Mouse (Mus musculus): ENCODE data around the gene Sin3a. TPM values are rescaled to one million over a fixed set of nuclear protein-coding genes. Genes with fewer than 3 reads are reported as not detected.
A peak's percentile ranks its signal among the peaks of the same experiment; 100 is the strongest.

The Sin3a gene
- polyA plus RNA-seq (2012; rRNA removed): 20.5 and 21.6 TPM in 2 replicates
- 14.9 and 16.9 TPM in 2 replicates for polyA plus RNA-seq (2014; fragmentation: Nextera tagmentation; extraction: Ambion mirVana)

DNA sequence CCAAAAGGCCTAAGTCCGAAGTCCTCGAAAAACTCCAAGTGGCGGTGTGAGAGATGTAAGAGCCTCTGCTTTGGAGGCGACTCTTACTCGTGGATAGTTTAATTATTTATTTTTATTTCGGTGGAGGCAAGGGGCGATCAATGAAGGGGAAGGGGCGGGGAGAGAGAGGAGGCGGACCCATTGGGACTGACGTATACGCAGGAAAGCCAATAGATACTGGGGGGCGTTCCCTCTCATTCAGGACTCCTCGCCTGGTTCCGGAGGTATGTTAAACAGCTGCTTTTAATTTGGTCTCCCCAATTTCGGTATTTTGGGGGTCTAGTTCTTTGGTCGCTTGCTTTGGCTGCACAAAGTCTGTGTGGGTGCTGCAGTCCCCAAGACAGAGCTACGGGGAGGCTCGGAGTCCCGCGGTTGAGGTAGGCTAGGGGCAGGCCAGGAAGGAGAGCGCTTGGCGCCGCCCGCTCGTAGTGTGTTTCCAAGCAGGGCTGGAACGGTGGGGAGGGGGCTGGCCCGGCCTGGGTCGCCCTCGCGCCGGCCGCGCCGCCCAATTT is at the start of gene Sin3a:
Sin3a (plus strand) TSS at position 240 of the 551 bp plus-strand sequence.
- Histone ChIP-seq H3K9ac (replicated peaks) (peak within 1 kb of the TSS; percentile 94), H3K36me3 (replicated peaks; ENCODE audit: control insufficient read depth, insufficient read depth, low read depth) (no peaks in the 10 kb centered on the region), H3K27ac (peak within 1 kb of the TSS; percentile 98), H3K9me3 (ENCODE audit: control insufficient read depth, low read length) (no peaks in the 10 kb centered on the region), H3K4me3 (ENCODE audit: insufficient read depth in 1 of 2, low read depth in 2 of 2, low read length in 2 of 2) (peak within 1 kb of the TSS; percentile 92 to 94), H3K27me3 (ENCODE audit: control insufficient read depth, insufficient read depth, low read length) (no peaks in the 10 kb centered on the region), H3K4me2 (ENCODE audit: low read depth) (peak within 1 kb of the TSS; percentile 97), H3K4me1 (replicated peaks; ENCODE audit: control insufficient read depth in 2 of 2, insufficient read depth in 2 of 2, low read length in 1 of 2) (peaks cover 23 to 32% of the 10 kb centered on the region in 2 experiments)
- WGBS (ENCODE audit: insufficient replicate concordance): under 1% methylated on average over 34 of the region's 34 CpGs
- DNase-seq (ENCODE audit: low read depth in 3 of 3, low spot score in 3 of 3) (peak; percentile 71 to 73 (median 72)), ATAC-seq (ENCODE audit: insufficient read depth) (no peak)
- no peak for TF ChIP-seq EP300 (IDR thresholded peaks at IDR 0.05; ENCODE audit: low read depth)
- TF ChIP-seq CTCF (IDR thresholded peaks at IDR 0.05; ENCODE audit: low read depth): no peak

DNA sequence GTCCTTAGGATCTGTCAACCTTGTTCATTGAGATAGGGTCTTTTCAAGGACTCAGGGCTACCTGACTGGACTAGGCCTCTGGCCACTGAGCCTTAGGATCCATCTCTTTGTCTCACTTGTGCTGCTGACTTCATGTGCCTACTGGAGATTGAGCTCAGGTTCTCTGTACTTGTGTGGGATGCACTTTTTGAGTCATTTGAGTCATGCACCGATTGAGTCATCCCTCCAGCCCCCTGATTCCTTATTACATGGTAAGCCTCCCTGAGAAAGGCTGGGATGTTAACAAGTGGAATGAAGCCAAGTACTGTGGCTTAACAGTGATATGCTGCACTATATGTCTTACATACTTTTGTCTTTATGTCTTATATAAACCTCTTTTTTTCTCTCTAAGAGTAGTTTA is 40.1 kb upstream of the Sin3a start:
- Histone ChIP-seq H3K9me3 (ENCODE audit: control insufficient read depth, low read length) (no peaks in the 10 kb centered on the region), H3K27me3 (ENCODE audit: control insufficient read depth, insufficient read depth, low read length) (no peaks in the 10 kb centered on the region), H3K4me1 (replicated peaks; ENCODE audit: control insufficient read depth in 2 of 2, insufficient read depth in 2 of 2, low read length in 1 of 2) (no peaks in the 10 kb centered on the region), H3K36me3 (replicated peaks; ENCODE audit: control insufficient read depth, insufficient read depth, low read depth) (peaks cover 3% of the 10 kb centered on the region), H3K27ac (no peak overlapping the region), H3K4me2 (ENCODE audit: low read depth) (no peak overlapping the region), H3K4me3 (ENCODE audit: insufficient read depth in 1 of 2, low read depth in 2 of 2, low read length in 2 of 2) (no peak overlapping the region), H3K9ac (replicated peaks) (no peak overlapping the region)
- WGBS (ENCODE audit: insufficient replicate concordance): 83% methylated on average over 1 of the region's 1 CpGs
- TF ChIP-seq EP300 (IDR thresholded peaks at IDR 0.05; ENCODE audit: low read depth) (no peak), CTCF (IDR thresholded peaks at IDR 0.05; ENCODE audit: low read depth) (no peak)
- DNase-seq (ENCODE audit: low read depth in 3 of 3, low spot score in 3 of 3) (no peak), ATAC-seq (ENCODE audit: insufficient read depth) (no peak)

DNA sequence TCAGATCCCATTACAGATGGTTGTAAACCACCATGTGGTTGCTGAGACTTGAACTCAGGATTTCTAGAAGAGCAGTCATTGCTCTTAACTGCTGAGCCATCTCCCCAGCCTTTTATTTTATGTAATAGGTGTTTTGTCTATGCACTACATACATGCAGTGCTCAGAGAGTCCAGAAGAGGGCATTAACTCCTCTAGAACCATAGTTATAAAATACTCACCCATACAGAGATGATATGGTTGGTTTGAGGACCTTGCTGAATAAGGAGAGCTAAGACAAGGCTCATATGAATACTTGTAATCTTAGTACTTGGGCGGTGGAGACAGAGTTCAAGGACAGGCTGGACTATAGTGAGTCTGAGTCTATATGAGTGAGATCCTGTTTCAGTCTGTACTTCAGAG is 15.6 kb upstream of the Sin3a start:
- TF ChIP-seq CTCF (IDR thresholded peaks at IDR 0.05; ENCODE audit: low read depth) (peak; percentile 51), EP300 (IDR thresholded peaks at IDR 0.05; ENCODE audit: low read depth) (no peak)
- Histone ChIP-seq H3K9me3 (ENCODE audit: control insufficient read depth, low read length) (no peaks in the 10 kb centered on the region), H3K36me3 (replicated peaks; ENCODE audit: control insufficient read depth, insufficient read depth, low read depth) (no peaks in the 10 kb centered on the region), H3K4me2 (ENCODE audit: low read depth) (no peak overlapping the region), H3K27me3 (ENCODE audit: control insufficient read depth, insufficient read depth, low read length) (no peaks in the 10 kb centered on the region), H3K9ac (replicated peaks) (no peak overlapping the region), H3K27ac (no peak overlapping the region), H3K4me3 (ENCODE audit: insufficient read depth in 1 of 2, low read depth in 2 of 2, low read length in 2 of 2) (no peak overlapping the region), H3K4me1 (replicated peaks; ENCODE audit: control insufficient read depth in 2 of 2, insufficient read depth in 2 of 2, low read length in 1 of 2) (no peaks in the 10 kb centered on the region)
- ATAC-seq (ENCODE audit: insufficient read depth) (no peak), DNase-seq (ENCODE audit: low read depth in 3 of 3, low spot score in 3 of 3) (no peak)
- WGBS (ENCODE audit: insufficient replicate concordance): 67% methylated on average over 1 of the region's 1 CpGs

DNA sequence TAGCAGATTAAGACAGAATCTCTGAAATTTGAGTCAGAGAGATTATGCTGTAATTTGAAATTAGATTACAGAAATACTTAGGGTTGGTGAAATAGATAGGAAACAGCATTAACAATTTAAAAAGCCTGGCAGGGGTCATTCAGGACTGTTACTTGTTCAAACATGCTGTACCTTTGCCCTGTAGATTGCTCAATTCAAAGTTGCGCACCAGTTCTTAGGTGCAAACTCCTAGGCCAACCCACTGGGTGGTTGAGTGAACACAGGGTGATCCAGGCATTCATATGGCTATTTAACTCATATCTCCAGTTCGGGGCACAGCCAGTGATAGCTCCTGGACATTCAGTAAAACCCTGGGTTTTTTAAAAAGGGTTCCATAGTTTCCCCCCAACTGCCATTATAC is 7.7 kb upstream of the Sin3a start:
- 68% methylated on average over 2 of the region's 2 CpGs for WGBS (ENCODE audit: insufficient replicate concordance)
- H3K27ac ChIP-seq: no peak overlapping the region

DNA sequence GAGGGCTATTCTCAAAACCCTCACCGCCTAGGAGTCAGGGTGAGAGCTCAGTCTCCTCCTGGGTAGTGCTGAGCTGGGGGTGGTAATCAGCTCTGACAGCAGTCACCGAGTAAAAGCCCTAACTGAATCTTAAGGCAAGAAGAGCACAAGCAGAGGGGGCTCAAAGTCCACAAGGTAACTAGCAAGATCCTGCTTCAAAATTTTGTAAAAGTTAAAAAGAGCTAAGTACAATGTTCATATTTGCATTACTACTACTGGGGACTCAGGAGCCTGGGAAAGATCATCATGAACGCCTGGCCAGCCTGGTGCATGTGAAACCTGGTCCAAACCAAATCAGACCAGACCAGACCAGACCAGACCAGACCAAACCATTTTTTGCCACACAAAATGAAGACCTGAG is 3.6 kb upstream of the Sin3a start:
- no peak for DNase-seq (ENCODE audit: low read depth in 3 of 3, low spot score in 3 of 3)
- TF ChIP-seq EP300 (IDR thresholded peaks at IDR 0.05; ENCODE audit: low read depth) (no peak), CTCF (IDR thresholded peaks at IDR 0.05; ENCODE audit: low read depth) (no peak)
- H3K9me3 ChIP-seq (ENCODE audit: control insufficient read depth, low read length): no peaks in the 10 kb centered on the region
- H3K4me2 ChIP-seq (ENCODE audit: low read depth): peak overlapping the region; percentile 9
- no peaks in the 10 kb centered on the region for H3K27me3 ChIP-seq (ENCODE audit: control insufficient read depth, insufficient read depth, low read length)
- no peaks in the 10 kb centered on the region for H3K36me3 ChIP-seq (replicated peaks; ENCODE audit: control insufficient read depth, insufficient read depth, low read depth)
- WGBS (ENCODE audit: insufficient replicate concordance): 58% methylated on average over 3 of the region's 3 CpGs
- no peak for ATAC-seq (ENCODE audit: insufficient read depth)
- H3K4me3 ChIP-seq (ENCODE audit: insufficient read depth in 1 of 2, low read depth in 2 of 2, low read length in 2 of 2): no peak overlapping the region
- H3K4me1 ChIP-seq (replicated peaks; ENCODE audit: control insufficient read depth in 2 of 2, insufficient read depth in 2 of 2, low read length in 1 of 2): peaks cover 16 to 25% of the 10 kb centered on the region in 2 experiments
- H3K9ac ChIP-seq (replicated peaks): no peak overlapping the region
- H3K27ac ChIP-seq: no peak overlapping the region; the same call in 1 of the 2 replicates

More for the DNA sequence above, 7.7 kb upstream of the Sin3a start:
- DNase-seq (ENCODE audit: low read depth in 3 of 3, low spot score in 3 of 3): peak in 1 of 3 experiments; percentile 41
- Histone ChIP-seq H3K4me3 (ENCODE audit: insufficient read depth in 1 of 2, low read depth in 2 of 2, low read length in 2 of 2) (no peak overlapping the region), H3K27me3 (ENCODE audit: control insufficient read depth, insufficient read depth, low read length) (no peaks in the 10 kb centered on the region), H3K4me2 (ENCODE audit: low read depth) (no peak overlapping the region), H3K9me3 (ENCODE audit: control insufficient read depth, low read length) (no peaks in the 10 kb centered on the region), H3K4me1 (replicated peaks; ENCODE audit: control insufficient read depth in 2 of 2, insufficient read depth in 2 of 2, low read length in 1 of 2) (peaks cover 0 to 8% of the 10 kb centered on the region in 2 experiments; a peak in 2 of 4 replicates), H3K36me3 (replicated peaks; ENCODE audit: control insufficient read depth, insufficient read depth, low read depth) (no peaks in the 10 kb centered on the region), H3K9ac (replicated peaks) (no peak overlapping the region)
- TF ChIP-seq CTCF (IDR thresholded peaks at IDR 0.05; ENCODE audit: low read depth): no peak
- TF ChIP-seq EP300 (IDR thresholded peaks at IDR 0.05; ENCODE audit: low read depth): no peak
- peak; percentile 52; the same call in 1 of the 2 replicates for ATAC-seq (ENCODE audit: insufficient read depth)

All from liver, embryonic 14.5 days (tissue).